Mouse (Mus musculus) bone marrow macrophage, adult 2 months (primary cell): ENCODE data around the gene Gm21987.

Experiments used
- CTCF ChIP-seq: IDR thresholded peaks from 2 replicates; pipeline ENCODE4 v1.5.1; 2012; ENCODE audit warnings: low read depth, mild to moderate bottlenecking, low read length, moderate library complexity
- POLR2A ChIP-seq: IDR thresholded peaks from 2 replicates; pipeline ENCODE4 v1.6.1; 2012; ENCODE audit warnings: mild to moderate bottlenecking, low read depth, low read length, borderline replicate concordance

GRCm38 (mm10) chr16:38390322-38390721 is 43.5 kb downstream of the Gm21987 start:
- TF ChIP-seq CTCF (no peak), POLR2A (no peak)
